Mouse (Mus musculus): ENCODE data around the gene St6gal1.

The St6gal1 gene

GRCm38 (mm10) chr16:23215241-23215900 is 9.2 kb upstream of the St6gal1 start:
- CTCF ChIA-PET: no interaction called here
- POLR2A ChIA-PET: interaction anchor here in 1 of 4 experiments (1.0 to 1.3 kb wide), 2 partner anchors 18 to 109 kb away, joined by 3 to 4 read pairs; partner anchors contain the start of gene Eif4a2

GRCm38 (mm10) chr16:23216366-23216765 is 8.2 kb upstream of the St6gal1 start:
- POLR2A ChIA-PET: interaction anchor here in 1 of 4 experiments (1.0 kb wide), 1 partner anchor 110 kb away, joined by 3 read pairs; the partner anchor contains the start of gene Eif4a2
- CTCF ChIA-PET: no interaction called here

- ChIA-PET POLR2A (interaction anchor here in 1 of 4 experiments (0.7 kb wide), 1 partner anchor 20 kb away, joined by 3 read pairs; no protein-coding TSS in a partner anchor), CTCF (no interaction called here)
Observed at GRCm38 (mm10) chr16:23218313-23218712, 6.2 kb upstream of the St6gal1 start.

DNA sequence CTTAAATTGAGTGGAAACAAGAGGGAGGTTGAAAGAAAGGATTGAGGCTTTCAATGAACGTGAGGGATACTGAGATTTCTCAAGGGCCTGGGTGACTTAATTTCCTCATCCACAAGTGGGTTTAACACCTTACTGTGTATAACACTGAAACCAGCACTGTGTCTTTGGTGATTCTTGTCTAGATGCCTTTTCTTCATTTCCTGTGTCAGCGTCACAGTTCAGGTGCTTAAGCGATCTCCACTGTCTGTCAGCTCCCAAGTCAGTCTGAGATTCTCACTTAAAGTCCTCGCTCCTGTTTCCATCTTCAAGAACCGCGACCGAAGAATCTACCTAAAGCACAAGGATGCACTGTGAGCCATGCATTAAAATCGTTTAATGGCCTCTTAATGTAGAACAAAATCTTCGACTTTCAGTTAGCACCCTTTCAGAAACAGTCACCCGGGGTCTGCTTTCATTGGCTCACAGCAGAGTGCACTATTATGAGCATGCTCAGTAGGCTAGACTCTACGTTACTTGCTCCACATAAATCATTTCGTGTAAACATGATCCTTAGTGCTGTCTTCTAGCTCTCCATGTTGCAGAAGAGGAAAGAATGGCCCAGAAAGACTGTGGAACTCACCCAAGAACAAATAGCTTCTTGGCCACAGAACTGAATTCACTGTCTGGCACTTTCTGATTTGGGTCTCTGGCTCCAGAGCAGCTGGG is 1.2 kb upstream of the St6gal1 start:
- POLR2A ChIA-PET: interaction anchor here in 1 of 4 experiments (1.1 kb wide), 1 partner anchor 18 kb away, joined by 3 read pairs; no protein-coding TSS in a partner anchor
- CTCF ChIA-PET: no interaction called here

- ChIA-PET POLR2A (interaction anchor here in 1 of 4 experiments (1.1 kb wide), 1 partner anchor 19 kb away, joined by 3 read pairs; no protein-coding TSS in a partner anchor), CTCF (no interaction called here)
Observed at GRCm38 (mm10) chr16:23223871-23224469, 570 bp upstream of the St6gal1 start.

DNA sequence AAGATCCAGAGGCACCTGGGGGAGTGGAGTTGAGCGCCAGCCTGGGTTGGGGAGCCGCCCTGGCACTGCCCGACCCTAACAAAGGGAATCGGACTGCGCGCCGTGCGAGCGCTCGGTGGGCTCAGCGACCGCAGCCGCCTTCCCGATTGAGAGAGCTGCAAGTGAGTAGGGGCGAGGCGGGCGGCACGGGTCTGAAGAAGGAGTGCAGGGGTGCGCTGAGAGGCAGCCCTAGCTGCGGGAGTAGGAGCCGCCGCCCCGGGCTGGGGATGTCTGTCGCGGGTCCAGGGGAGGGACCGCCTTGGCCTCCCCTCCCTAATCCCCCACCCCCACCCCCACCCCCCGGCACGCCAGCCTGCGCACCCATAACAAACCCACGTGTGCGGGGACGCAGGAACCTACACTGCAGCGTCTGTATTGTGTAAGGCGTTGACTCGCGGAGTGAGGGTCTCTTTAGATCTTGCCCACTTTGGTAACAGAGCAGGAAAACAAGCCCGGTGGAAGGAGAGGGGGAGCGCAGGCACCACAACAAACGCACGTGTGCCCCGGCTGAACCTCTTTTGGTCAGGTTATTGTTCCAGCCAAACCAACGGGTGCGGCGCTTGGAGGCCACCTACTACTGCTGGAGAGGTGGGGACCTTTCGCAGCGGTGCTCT is 655 bp downstream of the St6gal1 start:
- CTCF ChIA-PET: interaction anchor here in 3 of 4 experiments (0.7 to 2.2 kb wide), 4 partner anchors 40 to 137 kb away, joined by 3 to 6 read pairs (median 3); no protein-coding TSS in a partner anchor
- POLR2A ChIA-PET: interaction anchor here in 3 of 4 experiments (0.6 to 2.4 kb wide), 11 partner anchors 9 to 1827 kb away, joined by 3 to 7 read pairs (median 4); partner anchors contain the start of gene Rfc4 (in 1 of the 3)

DNA sequence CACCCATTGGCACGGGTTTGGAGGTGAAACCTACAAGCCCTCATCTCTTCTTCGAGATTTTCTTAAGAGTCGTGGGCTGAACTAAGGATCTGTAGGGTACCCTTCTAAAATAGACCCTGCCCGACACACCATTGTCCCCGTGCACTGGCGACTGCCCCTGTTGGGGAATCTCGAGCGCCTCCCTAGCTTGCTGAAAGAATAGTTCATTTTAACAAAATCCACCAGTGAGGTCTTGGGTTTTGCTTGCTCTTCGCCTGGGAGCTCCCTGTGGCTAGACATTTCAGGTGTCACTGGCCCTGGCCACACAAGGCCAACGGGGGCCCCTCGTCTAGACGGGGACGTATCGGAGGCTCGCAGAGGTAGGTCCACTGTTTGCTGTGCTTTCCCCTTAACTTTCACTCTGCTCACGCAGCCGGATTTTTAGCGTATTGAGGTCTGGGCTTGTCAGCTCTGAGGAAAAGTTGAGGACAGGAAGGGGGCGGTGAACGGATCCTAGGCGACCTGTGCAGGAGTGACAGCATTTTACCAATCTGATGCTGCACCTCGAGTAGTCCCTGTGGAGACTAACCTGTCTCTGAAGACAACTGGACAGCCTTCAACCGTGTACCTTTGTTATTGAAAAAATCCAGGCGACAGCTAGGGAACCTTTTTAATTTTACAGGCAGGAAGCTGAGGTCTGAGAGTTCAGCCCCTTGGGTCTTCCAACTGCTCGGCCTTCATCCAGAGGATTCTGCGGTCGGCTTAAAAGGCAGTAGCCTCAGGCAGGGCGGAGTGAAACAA is 1.5 kb downstream of the St6gal1 start:
- CTCF ChIA-PET: interaction anchor here in 1 of 4 experiments (1.2 to 2.2 kb wide), 2 partner anchors 59 to 138 kb away, joined by 3 to 6 read pairs; no protein-coding TSS in a partner anchor
- POLR2A ChIA-PET: interaction anchor here (0.6 to 2.4 kb wide), 17 partner anchors 8 to 1826 kb away, joined by 3 to 7 read pairs (median 3); partner anchors contain the start of gene Rfc4 (in 1 of the 4)

DNA sequence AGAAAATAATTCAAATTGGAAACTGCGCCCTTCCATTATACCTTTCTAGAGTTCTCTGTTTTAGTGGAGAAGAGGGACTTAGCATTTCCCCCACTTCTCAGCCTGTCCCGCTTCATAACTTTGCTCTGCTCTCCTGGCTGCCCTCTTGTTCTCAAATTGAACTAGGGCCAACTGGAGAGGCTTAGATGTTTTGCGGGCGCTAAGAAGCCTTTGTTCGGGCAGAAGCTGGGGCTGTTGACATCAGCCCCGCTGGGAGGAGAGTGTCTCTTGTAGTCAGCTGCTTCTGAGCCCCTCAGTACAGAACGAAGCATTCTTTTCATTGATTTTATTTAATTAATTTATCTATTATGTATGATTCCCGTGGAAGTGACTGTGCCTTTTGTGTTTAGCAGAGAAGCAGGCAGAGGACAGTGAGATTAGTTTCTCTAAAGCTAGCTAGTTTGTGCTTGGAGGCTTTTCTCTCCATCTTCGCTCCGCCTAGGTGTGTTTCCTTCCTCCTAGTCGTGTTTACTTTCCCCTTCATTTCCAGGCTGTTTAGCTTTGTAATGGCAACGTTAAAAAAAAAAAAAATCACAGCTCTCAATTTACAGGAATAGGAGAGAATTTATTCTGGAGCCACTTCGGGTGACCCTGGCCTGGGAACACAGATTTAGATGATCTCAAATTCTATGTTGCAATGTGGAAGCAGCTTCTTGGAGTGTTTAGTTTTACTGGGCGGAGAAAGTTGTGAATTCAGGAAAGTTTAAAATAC is 2.2 kb downstream of the St6gal1 start:
- CTCF ChIA-PET: interaction anchor here in 1 of 4 experiments (0.6 to 2.2 kb wide), 2 partner anchors 59 to 126 kb away, joined by 3 to 6 read pairs; no protein-coding TSS in a partner anchor
- POLR2A ChIA-PET: interaction anchor here (0.6 to 2.4 kb wide), 10 partner anchors 8 to 1207 kb away, joined by 3 to 7 read pairs (median 3); no protein-coding TSS in a partner anchor

- CTCF ChIA-PET: no interaction called here
Observed at GRCm38 (mm10) chr16:23227851-23228250, 3.3 kb downstream of the St6gal1 start.

GRCm38 (mm10) chr16:23228486-23228885 is 3.9 kb downstream of the St6gal1 start:
- POLR2A ChIA-PET: interaction anchor here in 1 of 4 experiments (0.7 kb wide), 1 partner anchor 8 kb away, joined by 3 read pairs; no protein-coding TSS in a partner anchor

More at GRCm38 (mm10) chr16:23227851-23228250, 3.3 kb downstream of the St6gal1 start:
- POLR2A ChIA-PET: interaction anchor here in 1 of 4 experiments (0.7 kb wide), 1 partner anchor 9 kb away, joined by 3 read pairs; no protein-coding TSS in a partner anchor

GRCm38 (mm10) chr16:23229945-23230344 is 5.4 kb downstream of the St6gal1 start:
- POLR2A ChIA-PET: interaction anchor here in 1 of 4 experiments (1.1 to 1.2 kb wide), 3 partner anchors 16 to 127 kb away, joined by 3 to 4 read pairs (median 3); no protein-coding TSS in a partner anchor
- CTCF ChIA-PET: interaction anchor here in 1 of 4 experiments (0.5 kb wide), 1 partner anchor 580 kb away, joined by 4 read pairs; no protein-coding TSS in a partner anchor

More at GRCm38 (mm10) chr16:23228486-23228885, 3.9 kb downstream of the St6gal1 start:
- CTCF ChIA-PET: no interaction called here

GRCm38 (mm10) chr16:23231168-23231567 is 6.6 kb downstream of the St6gal1 start:
- ChIA-PET CTCF (no interaction called here), POLR2A (interaction anchor here in 1 of 4 experiments (0.7 to 1.2 kb wide), 3 partner anchors 27 to 128 kb away, joined by 3 to 5 read pairs (median 3); no protein-coding TSS in a partner anchor)

GRCm38 (mm10) chr16:23232691-23233090 is 8.2 kb downstream of the St6gal1 start:
- ChIA-PET POLR2A (interaction anchor here in 1 of 4 experiments (1.5 kb wide), 1 partner anchor 18 kb away, joined by 4 read pairs; no protein-coding TSS in a partner anchor), CTCF (no interaction called here)

GRCm38 (mm10) chr16:23233496-23233895 is 9.0 kb downstream of the St6gal1 start:
- ChIA-PET POLR2A (interaction anchor here in 1 of 4 experiments (0.9 to 1.5 kb wide), 3 partner anchors 8 to 18 kb away, joined by 4 to 6 read pairs (median 4); partner anchors contain the start of gene St6gal1), CTCF (interaction anchor here in 1 of 4 experiments (0.7 kb wide), 1 partner anchor 28 kb away, joined by 3 read pairs; no protein-coding TSS in a partner anchor)

GRCm38 (mm10) chr16:23234557-23234956 is 10.0 kb downstream of the St6gal1 start:
- POLR2A ChIA-PET: interaction anchor here in 2 of 4 experiments (0.7 to 1.5 kb wide), 2 partner anchors 9 to 644 kb away, joined by 4 to 6 read pairs; partner anchors contain the start of gene St6gal1 (in 1 of the 2)

DNA sequence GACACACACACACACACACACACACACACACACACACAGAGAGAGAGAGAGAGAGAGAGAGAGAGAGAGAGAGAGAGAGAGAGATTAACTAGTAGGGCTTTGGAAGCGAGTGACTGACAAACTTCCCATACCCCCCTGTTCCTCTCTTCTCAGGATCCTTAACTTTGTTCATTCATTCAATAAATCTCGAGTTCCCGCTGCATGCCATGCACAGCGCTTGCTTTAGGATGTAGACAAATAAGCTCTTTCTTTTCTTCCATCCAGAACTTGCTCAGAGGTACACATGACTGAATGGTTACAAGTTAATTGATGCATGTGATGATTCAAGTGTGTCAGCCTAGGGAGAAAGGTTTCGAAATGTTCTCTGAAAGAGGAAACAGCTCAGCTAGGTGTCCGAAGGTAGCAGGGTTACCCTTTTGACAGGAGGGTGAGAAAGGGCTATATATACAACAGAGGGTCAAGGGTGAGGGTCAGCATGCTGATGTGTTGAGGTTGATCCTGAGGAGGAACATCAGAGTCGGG is 10.7 kb downstream of the St6gal1 start:
- POLR2A ChIA-PET: interaction anchor here in 1 of 4 experiments (1.5 kb wide), 1 partner anchor 10 kb away, joined by 6 read pairs; the partner anchor contains the start of gene St6gal1
- CTCF ChIA-PET: no interaction called here

More at GRCm38 (mm10) chr16:23234557-23234956, 10.0 kb downstream of the St6gal1 start:
- CTCF ChIA-PET: no interaction called here

All from embryonic stem cell, embryonic (primary cell).